Mouse (Mus musculus): ENCODE results near the gene Galr3. TPM values are rescaled to one million over a fixed set of nuclear protein-coding genes. Genes with fewer than 3 reads are reported as not detected.

Galr3 gene
- polyA plus RNA-seq (2016; fragmentation: Nextera tagmentation; extraction: Ambion mirVana): not detected in 2 replicates

GRCm38 (mm10) chr15:79041585-79041984 is at the start of gene Galr3:
Gene Galr3 (plus strand): TSS chr15:79041885.
- Histone ChIP-seq H3K4me1 (peaks cover 57% of the 10 kb centered on the region), H3K27ac (replicated peaks) (peak within 1 kb of the TSS; percentile 70; the same call in 1 of the 2 replicates)
- 79% methylated on average over 6 of the region's 6 CpGs for WGBS

DNA sequence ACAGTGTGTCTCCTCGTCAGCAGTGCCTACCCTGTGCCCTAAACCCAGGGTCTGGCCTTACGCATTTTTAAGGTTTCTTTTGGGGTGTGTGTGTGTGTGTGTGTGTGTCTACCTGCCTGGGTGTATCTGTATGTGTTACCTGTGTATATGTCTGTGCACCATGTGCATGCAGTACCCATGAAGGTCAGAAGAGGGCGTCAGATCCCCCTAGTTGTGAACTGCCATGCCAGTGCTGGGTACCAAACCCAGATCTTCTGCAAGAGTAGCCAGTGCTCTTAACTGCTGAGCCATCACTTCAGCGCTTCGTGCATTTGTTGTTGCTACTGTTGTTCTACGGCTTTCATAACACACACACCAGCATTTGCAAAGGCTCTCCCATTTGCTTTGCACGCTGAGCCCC is 49.5 kb upstream of the Galr3 start:
- DNase-seq (ENCODE audit: low spot score): no peak
- no peak overlapping the region for H3K4me3 ChIP-seq
- WGBS: 93% methylated on average over 7 of the region's 7 CpGs

More at GRCm38 (mm10) chr15:79041585-79041984, at the start of gene Galr3:
- Histone ChIP-seq H3K4me3 (peak within 1 kb of the TSS; percentile 72), H3K36me3 (replicated peaks) (peaks cover 10% of the 10 kb centered on the region), H3K27me3 (replicated peaks; ENCODE audit: low read depth, poor library complexity, severe bottlenecking) (peaks cover 66% of the 10 kb centered on the region), H3K9me3 (no peaks in the 10 kb centered on the region)
- no peak for DNase-seq (ENCODE audit: low spot score)

DNA sequence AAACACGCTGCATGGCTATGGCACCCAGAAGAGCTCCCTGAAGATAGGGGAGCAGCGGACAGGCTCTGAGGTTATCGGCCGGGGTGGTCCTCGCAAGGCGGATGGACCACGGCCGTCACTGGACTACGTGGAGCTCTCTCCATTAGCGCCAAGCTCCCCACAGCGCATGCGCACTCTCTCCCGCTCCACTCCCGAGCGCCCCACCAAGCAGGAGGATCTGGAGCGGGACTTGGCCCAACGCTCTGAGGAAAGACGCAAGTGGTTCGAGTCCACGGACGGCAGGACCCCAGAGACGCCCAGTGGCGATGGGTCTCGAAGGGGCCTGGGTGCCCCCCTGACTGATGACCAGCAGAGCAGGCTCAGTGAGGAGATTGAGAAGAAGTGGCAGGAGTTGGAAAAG is 48.8 kb upstream of the Galr3 start:
- no peaks in the 10 kb centered on the region for H3K9me3 ChIP-seq
- 95% methylated on average over 24 of the region's 24 CpGs for WGBS
- no peak overlapping the region for H3K27ac ChIP-seq (replicated peaks)
- no peak for DNase-seq (ENCODE audit: low spot score)
- H3K4me3 ChIP-seq: no peak overlapping the region
- H3K27me3 ChIP-seq (replicated peaks; ENCODE audit: low read depth, poor library complexity, severe bottlenecking): no peaks in the 10 kb centered on the region
- H3K4me1 ChIP-seq: peaks cover 9% of the 10 kb centered on the region
- H3K36me3 ChIP-seq (replicated peaks): peaks cover 100% of the 10 kb centered on the region

More for the DNA sequence above, 49.5 kb upstream of the Galr3 start:
- no peaks in the 10 kb centered on the region for H3K27me3 ChIP-seq (replicated peaks; ENCODE audit: low read depth, poor library complexity, severe bottlenecking)
- H3K4me1 ChIP-seq: peaks cover 10% of the 10 kb centered on the region
- no peak overlapping the region for H3K27ac ChIP-seq (replicated peaks)
- no peaks in the 10 kb centered on the region for H3K9me3 ChIP-seq
- H3K36me3 ChIP-seq (replicated peaks): peaks cover 98% of the 10 kb centered on the region

DNA sequence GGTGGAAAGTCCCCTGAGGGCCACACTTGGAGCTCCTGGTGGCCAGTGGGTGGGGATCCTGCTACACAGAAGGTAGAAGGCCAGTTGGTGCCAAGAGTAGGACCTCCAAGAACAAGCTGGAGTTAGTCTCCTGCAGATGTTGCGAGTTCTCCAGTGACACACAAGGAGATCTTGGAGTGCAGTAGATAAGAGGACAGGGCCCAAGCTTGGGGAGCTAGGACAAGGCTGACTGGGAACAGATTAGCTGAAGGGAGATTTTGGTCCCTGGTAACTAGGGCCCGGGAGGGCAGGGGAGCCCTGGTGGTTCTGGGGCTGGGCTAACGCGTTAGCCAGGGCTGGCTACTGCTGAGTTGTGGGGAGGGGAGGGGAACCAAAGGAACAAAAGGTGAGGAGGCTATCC is 45.8 kb upstream of the Galr3 start:
- no peak overlapping the region for H3K27ac ChIP-seq (replicated peaks)
- peaks cover 24% of the 10 kb centered on the region for H3K4me1 ChIP-seq
- H3K9me3 ChIP-seq: no peaks in the 10 kb centered on the region
- H3K27me3 ChIP-seq (replicated peaks; ENCODE audit: low read depth, poor library complexity, severe bottlenecking): no peaks in the 10 kb centered on the region
- DNase-seq (ENCODE audit: low spot score): no peak
- peaks cover 99% of the 10 kb centered on the region for H3K36me3 ChIP-seq (replicated peaks)
- WGBS: 93% methylated on average over 4 of the region's 4 CpGs
- no peak overlapping the region for H3K4me3 ChIP-seq

DNA sequence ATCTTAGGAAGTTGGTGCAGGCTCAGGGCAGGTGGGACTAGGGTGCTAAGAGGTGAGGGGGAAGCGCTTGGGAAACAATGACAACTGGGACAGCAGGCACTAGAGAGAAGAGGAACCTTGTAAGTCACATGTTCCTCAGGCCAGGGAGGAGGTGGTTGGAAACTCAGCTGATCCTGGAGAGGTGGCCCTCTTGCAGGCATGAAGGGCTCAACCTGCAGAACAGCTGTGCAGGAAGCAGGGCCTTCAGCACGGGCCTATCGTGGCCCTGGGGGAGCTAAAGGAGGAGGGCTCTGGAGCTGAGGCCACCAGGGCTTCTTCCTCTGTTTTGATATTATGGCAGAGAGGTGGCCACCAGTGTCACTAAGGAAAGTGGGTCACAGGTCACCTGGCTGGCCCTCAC is 45.0 kb upstream of the Galr3 start:
- Histone ChIP-seq H3K27ac (replicated peaks) (no peak overlapping the region), H3K36me3 (replicated peaks) (peaks cover 99% of the 10 kb centered on the region), H3K9me3 (no peaks in the 10 kb centered on the region), H3K4me3 (no peak overlapping the region), H3K27me3 (replicated peaks; ENCODE audit: low read depth, poor library complexity, severe bottlenecking) (no peaks in the 10 kb centered on the region), H3K4me1 (peaks cover 24% of the 10 kb centered on the region)
- no peak for DNase-seq (ENCODE audit: low spot score)
- 81% methylated on average over 3 of the region's 3 CpGs for WGBS

DNA sequence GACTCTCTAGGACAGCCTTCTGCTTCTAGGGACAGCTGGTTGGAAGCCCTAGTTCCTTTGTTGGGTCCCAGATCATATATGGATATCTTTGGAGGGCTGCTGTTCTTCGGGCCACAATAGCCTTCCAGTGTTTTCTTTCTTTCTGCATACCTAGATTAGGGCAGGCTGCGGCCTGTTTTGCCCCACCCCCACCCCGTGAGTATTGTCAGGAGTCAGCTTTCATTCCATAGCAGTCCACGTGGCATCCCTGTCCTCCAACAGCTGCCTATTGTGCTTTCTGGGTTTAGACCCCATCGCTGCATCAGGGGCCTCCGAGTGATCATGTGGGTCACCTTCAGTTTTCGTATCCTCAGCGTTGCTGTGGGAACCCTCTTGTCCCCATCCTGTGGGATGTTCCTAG is 43.3 kb upstream of the Galr3 start:
- H3K27ac ChIP-seq (replicated peaks): peak overlapping the region; percentile 75
- WGBS: 67% methylated on average over 8 of the region's 8 CpGs

GRCm38 (mm10) chr15:78999586-78999985 is 42.1 kb upstream of the Galr3 start:
- Histone ChIP-seq H3K4me1 (peaks cover 28% of the 10 kb centered on the region), H3K9me3 (no peaks in the 10 kb centered on the region), H3K27ac (replicated peaks) (peak overlapping the region; percentile 41; the same call in 1 of the 2 replicates), H3K27me3 (replicated peaks; ENCODE audit: low read depth, poor library complexity, severe bottlenecking) (no peaks in the 10 kb centered on the region), H3K4me3 (no peak overlapping the region), H3K36me3 (replicated peaks) (peaks cover 99% of the 10 kb centered on the region)
- no peak for DNase-seq (ENCODE audit: low spot score)
- WGBS: 81% methylated on average over 11 of the region's 11 CpGs

More for the DNA sequence above, 43.3 kb upstream of the Galr3 start:
- Histone ChIP-seq H3K36me3 (replicated peaks) (peaks cover 99% of the 10 kb centered on the region), H3K4me3 (no peak overlapping the region; the same call in 1 of the 2 replicates), H3K9me3 (no peaks in the 10 kb centered on the region), H3K27me3 (replicated peaks; ENCODE audit: low read depth, poor library complexity, severe bottlenecking) (no peaks in the 10 kb centered on the region), H3K4me1 (peaks cover 28% of the 10 kb centered on the region)
- DNase-seq (ENCODE audit: low spot score): peak; percentile 54

- no peaks in the 10 kb centered on the region for H3K27me3 ChIP-seq (replicated peaks; ENCODE audit: low read depth, poor library complexity, severe bottlenecking)
- no peaks in the 10 kb centered on the region for H3K9me3 ChIP-seq
- no peak for DNase-seq (ENCODE audit: low spot score)
- no peak overlapping the region for H3K27ac ChIP-seq (replicated peaks)
- H3K36me3 ChIP-seq (replicated peaks): peaks cover 99% of the 10 kb centered on the region
- H3K4me3 ChIP-seq: no peak overlapping the region
- peaks cover 28% of the 10 kb centered on the region for H3K4me1 ChIP-seq
- WGBS: 85% methylated on average over 7 of the region's 7 CpGs
These were observed 41.3 kb upstream of the Galr3 start for GRCm38 (mm10) chr15:79000357-79000791.

- Histone ChIP-seq H3K36me3 (replicated peaks) (peaks cover 99% of the 10 kb centered on the region), H3K27ac (replicated peaks) (0 out of 2 replicates have a peak overlapping the region, but pooled peaks have one; percentile 3), H3K27me3 (replicated peaks; ENCODE audit: low read depth, poor library complexity, severe bottlenecking) (no peaks in the 10 kb centered on the region), H3K9me3 (no peaks in the 10 kb centered on the region), H3K4me3 (no peak overlapping the region), H3K4me1 (peaks cover 28% of the 10 kb centered on the region)
- WGBS: 96% methylated on average over 5 of the region's 5 CpGs
- DNase-seq (ENCODE audit: low spot score): no peak
These were observed 40.1 kb upstream of the Galr3 start for GRCm38 (mm10) chr15:79001559-79001958.

GRCm38 (mm10) chr15:79002036-79002435 is 39.6 kb upstream of the Galr3 start:
- Histone ChIP-seq H3K4me1 (peaks cover 28% of the 10 kb centered on the region), H3K27ac (replicated peaks) (no peak overlapping the region), H3K4me3 (no peak overlapping the region), H3K27me3 (replicated peaks; ENCODE audit: low read depth, poor library complexity, severe bottlenecking) (no peaks in the 10 kb centered on the region), H3K9me3 (no peaks in the 10 kb centered on the region), H3K36me3 (replicated peaks) (peaks cover 99% of the 10 kb centered on the region)
- DNase-seq (ENCODE audit: low spot score): no peak
- 48% methylated on average over 19 of the region's 19 CpGs for WGBS

DNA sequence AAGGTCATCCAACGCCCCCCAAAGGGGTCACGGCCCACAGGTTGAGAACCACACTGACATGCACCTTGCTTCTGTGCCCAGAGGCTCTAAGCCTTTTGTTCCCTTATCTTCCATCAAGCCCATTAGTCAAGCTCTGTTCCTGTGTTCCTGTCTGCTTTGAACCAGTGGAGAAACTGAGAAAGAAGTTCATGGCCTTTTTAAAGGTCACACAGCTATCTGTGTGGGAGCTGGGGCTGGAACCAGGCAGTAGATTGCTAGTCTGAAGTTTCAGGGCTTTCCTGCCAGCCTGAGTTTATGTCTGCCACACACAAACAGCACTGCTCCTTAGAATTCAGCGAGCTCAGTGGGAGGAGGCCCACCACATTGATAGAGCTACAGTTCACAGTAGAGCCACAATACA is 38.6 kb upstream of the Galr3 start:
- no peak for DNase-seq (ENCODE audit: low spot score)
- no peaks in the 10 kb centered on the region for H3K27me3 ChIP-seq (replicated peaks; ENCODE audit: low read depth, poor library complexity, severe bottlenecking)
- no peak overlapping the region for H3K27ac ChIP-seq (replicated peaks)
- H3K9me3 ChIP-seq: no peaks in the 10 kb centered on the region
- no peak overlapping the region for H3K4me3 ChIP-seq
- H3K36me3 ChIP-seq (replicated peaks): peaks cover 93% of the 10 kb centered on the region
- 89% methylated on average over 3 of the region's 3 CpGs for WGBS
- peaks cover 22% of the 10 kb centered on the region for H3K4me1 ChIP-seq

DNA sequence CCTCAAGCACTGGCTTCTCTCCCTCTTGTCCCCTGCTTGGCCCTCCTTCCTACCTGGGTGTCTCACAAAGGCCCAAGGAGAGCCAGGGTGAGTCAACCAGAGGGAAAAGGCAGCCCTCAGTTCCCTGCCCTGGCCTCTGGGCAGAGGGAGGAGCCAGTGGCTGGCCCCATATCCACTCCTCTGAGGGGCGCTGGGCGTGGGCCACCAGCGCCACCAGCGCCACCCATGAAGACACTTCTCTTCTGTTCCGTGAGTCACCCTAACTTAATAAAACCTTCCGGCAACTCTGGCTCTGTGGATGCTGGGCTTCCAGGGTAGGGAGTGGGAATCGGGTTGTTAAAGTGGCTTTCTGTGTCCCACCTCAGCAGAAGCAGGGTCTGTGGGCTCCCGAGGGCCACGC is 36.1 kb upstream of the Galr3 start:
- Histone ChIP-seq H3K27ac (replicated peaks) (no peak overlapping the region), H3K27me3 (replicated peaks; ENCODE audit: low read depth, poor library complexity, severe bottlenecking) (no peaks in the 10 kb centered on the region), H3K36me3 (replicated peaks) (peaks cover 69% of the 10 kb centered on the region), H3K9me3 (no peaks in the 10 kb centered on the region), H3K4me1 (peaks cover 11% of the 10 kb centered on the region), H3K4me3 (no peak overlapping the region)
- no peak for DNase-seq (ENCODE audit: low spot score)
- WGBS: 87% methylated on average over 9 of the region's 9 CpGs

- no peak overlapping the region for H3K27ac ChIP-seq (replicated peaks)
- DNase-seq (ENCODE audit: low spot score): no peak
- H3K36me3 ChIP-seq (replicated peaks): peaks cover 59% of the 10 kb centered on the region
- H3K27me3 ChIP-seq (replicated peaks; ENCODE audit: low read depth, poor library complexity, severe bottlenecking): no peaks in the 10 kb centered on the region
- H3K4me1 ChIP-seq: peaks cover 16% of the 10 kb centered on the region
- no peaks in the 10 kb centered on the region for H3K9me3 ChIP-seq
- 79% methylated on average over 3 of the region's 3 CpGs for WGBS
- H3K4me3 ChIP-seq: no peak overlapping the region
These were observed 35.0 kb upstream of the Galr3 start for GRCm38 (mm10) chr15:79006638-79007037.

Measured in embryonic facial prominence, embryonic 10.5 days (tissue).